Mouse (Mus musculus) brain, embryonic 14.5 days (tissue): ENCODE data around the gene Zbp1. TPM values are rescaled to one million over a fixed set of nuclear protein-coding genes. Genes with fewer than 3 reads are reported as not detected.
A peak's percentile ranks its signal among the peaks of the same experiment; 100 is the strongest.

Experiments
- DNase-seq: peaks from one replicate; pipeline ENCODE4 v3.0.0-alpha.2; 2011; ENCODE audit warnings: low read depth
- CTCF ChIP-seq: fragments of 200-500 bp; IDR thresholded peaks from 2 replicates; pipeline ENCODE4 v1.5.1; 2012; ENCODE audit warnings: inconsistent platforms, mild to moderate bottlenecking, moderate library complexity, borderline replicate concordance; ENCODE audit not compliant: insufficient read depth, insufficient read length; ENCODE audit errors: extremely low read depth
- POLR2A ChIP-seq: fragments of 200-500 bp; IDR thresholded peaks from 2 replicates; pipeline ENCODE4 v1.6.1; 2012; ENCODE audit warnings: mild to moderate bottlenecking, inconsistent platforms, borderline replicate concordance; ENCODE audit not compliant: poor library complexity, insufficient read depth, insufficient read length, severe bottlenecking; ENCODE audit errors: extremely low read depth
- polyA plus RNA-seq: library from polyadenylated mRNA; depleted of rRNA; stranded (reverse); fragments of >200 nt; gene quantifications from 2 replicates; pipeline ENCODE4 v1.2.3, GENCODE M21; 2012

Gene Zbp1
- polyA plus RNA-seq, 1 experiment: 0.40 TPM

- TF ChIP-seq POLR2A (no peak), CTCF (no peak)
- DNase-seq: no peak
These were observed 35.4 kb downstream of the Zbp1 start for GRCm38 (mm10) chr2:173183311-173183710.

GRCm38 (mm10) chr2:173182796-173183195 lies 35.9 kb downstream of the Zbp1 start:
- no peak for DNase-seq
- TF ChIP-seq POLR2A (no peak), CTCF (no peak)

- no peak for TF ChIP-seq CTCF
- no peak for DNase-seq
These were observed 36.8 kb downstream of the Zbp1 start for GRCm38 (mm10) chr2:173181901-173182300.

GRCm38 (mm10) chr2:173181486-173181885 lies 37.2 kb downstream of the Zbp1 start:
- DNase-seq: no peak
- TF ChIP-seq POLR2A (no peak), CTCF (no peak)

GRCm38 (mm10) chr2:173180721-173181388 lies 37.9 kb downstream of the Zbp1 start:
- TF ChIP-seq CTCF: no peak
- TF ChIP-seq POLR2A: no peak
- DNase-seq: no peak

- no peak for DNase-seq
- no peak for TF ChIP-seq CTCF
- TF ChIP-seq POLR2A: no peak
These were observed 38.7 kb downstream of the Zbp1 start for GRCm38 (mm10) chr2:173180026-173180425.

- no peak for DNase-seq
- no peak for TF ChIP-seq CTCF
- TF ChIP-seq POLR2A: no peak
These were observed 39.7 kb downstream of the Zbp1 start for GRCm38 (mm10) chr2:173179046-173179445.

- TF ChIP-seq POLR2A (no peak), CTCF (no peak)
- no peak for DNase-seq
These were observed 40.8 kb downstream of the Zbp1 start for GRCm38 (mm10) chr2:173177951-173178350.

- no peak for DNase-seq
- TF ChIP-seq CTCF: no peak
- TF ChIP-seq POLR2A: no peak
These were observed 41.2 kb downstream of the Zbp1 start for GRCm38 (mm10) chr2:173177481-173177880.

GRCm38 (mm10) chr2:173175703-173176102 lies 43.0 kb downstream of the Zbp1 start:
- TF ChIP-seq CTCF: peak; percentile 15; the same call in 1 of the 2 replicates
- TF ChIP-seq POLR2A: no peak
- DNase-seq: no peak

- TF ChIP-seq POLR2A (no peak), CTCF (no peak)
- DNase-seq: no peak
These were observed 44.2 kb downstream of the Zbp1 start for GRCm38 (mm10) chr2:173174569-173174968.

- no peak for TF ChIP-seq CTCF
- TF ChIP-seq POLR2A: no peak
- DNase-seq: peak; percentile 97
These were observed 44.9 kb downstream of the Zbp1 start for GRCm38 (mm10) chr2:173173521-173174511.

- TF ChIP-seq POLR2A (no peak), CTCF (no peak)
- DNase-seq: peak; percentile 90
These were observed 45.7 kb downstream of the Zbp1 start for GRCm38 (mm10) chr2:173173008-173173407.
